Mouse (Mus musculus) midbrain, embryonic 13.5 days (tissue): ENCODE measurements around the gene Myh9. TPM values are rescaled to one million over a fixed set of nuclear protein-coding genes. Genes with fewer than 3 reads are reported as not detected.

Source experiments
- ATAC-seq: fragments of 200-750 bp; cut with Nextera tagmentation; 2 replicates; pipeline ENCODE4 v1.8.0; 2017; ENCODE audit warnings: mild to moderate bottlenecking, moderate TSS enrichment, moderate library complexity
- H3K27ac ChIP-seq: fragments of 300-500 bp; sonication (generic); 2 replicates; pipeline ENCODE4 v1.5.1; 2015; ENCODE audit warnings: inconsistent platforms, mild to moderate bottlenecking, moderate library complexity
- H3K27me3 ChIP-seq: fragments of 300-500 bp; sonication (generic); 2 replicates; pipeline ENCODE4 v1.6.1; 2015; ENCODE audit warnings: mild to moderate bottlenecking, inconsistent platforms
- H3K36me3 ChIP-seq: fragments of 300-500 bp; sonication (generic); 2 replicates; pipeline ENCODE4 v1.6.1; 2015; ENCODE audit warnings: mild to moderate bottlenecking, inconsistent platforms
- H3K4me1 ChIP-seq: fragments of 300-500 bp; sonication (generic); replicated peaks from 2 replicates; pipeline ENCODE4 v1.6.1; 2015; ENCODE audit warnings: inconsistent platforms
- H3K4me2 ChIP-seq: fragments of 300-500 bp; sonication (generic); replicated peaks from 2 replicates; pipeline ENCODE4 v1.6.1; 2015; ENCODE audit warnings: moderate library complexity, mild to moderate bottlenecking, inconsistent platforms
- H3K4me3 ChIP-seq: fragments of 300-500 bp; sonication (generic); replicated peaks from 2 replicates; pipeline ENCODE4 v1.5.1; 2015; ENCODE audit warnings: mild to moderate bottlenecking, inconsistent platforms
- H3K9ac ChIP-seq: fragments of 300-500 bp; sonication (generic); replicated peaks from 2 replicates; pipeline ENCODE4 v1.6.1; 2015; ENCODE audit warnings: mild to moderate bottlenecking, inconsistent platforms
- H3K9me3 ChIP-seq: fragments of 300-500 bp; sonication (generic); 2 replicates; pipeline ENCODE4 v1.6.1; 2016; ENCODE audit warnings: mild to moderate bottlenecking, inconsistent platforms
- WGBS: fragments of 180-500 bp; shearing (Covaris S2); methylation state at CpG from one replicate; pipeline ENCODE4 v1.1.7; 2015; 5-methylcytosine and 5-hydroxymethylcytosine counted together
- polyA plus RNA-seq: library from polyadenylated mRNA; unstranded; fragments of >200 nt; fragmentation: Nextera tagmentation; extraction: Ambion mirVana; gene quantifications from 2 replicates; pipeline ENCODE4 v1.2.1, GENCODE M21; 2015

Myh9 gene
- polyA plus RNA-seq, 1 experiment from 2014 or later, result 14.1 TPM

- Histone ChIP-seq H3K4me1 (peaks cover 7% of the 10 kb centered on the region), H3K4me2 (no peak overlapping the region), H3K9ac (no peak overlapping the region), H3K27me3 (no peaks in the 10 kb centered on the region), H3K27ac (no peak overlapping the region), H3K9me3 (no peaks in the 10 kb centered on the region), H3K4me3 (no peak overlapping the region), H3K36me3 (no peaks in the 10 kb centered on the region)
- ATAC-seq, result no peak
- 35% methylated on average over 11 of the region's 11 CpGs for whole genome bisulfite sequencing
Measured at GRCm38 (mm10) chr15:77866583-77867220, 24.7 kb upstream of the Myh9 start.

DNA sequence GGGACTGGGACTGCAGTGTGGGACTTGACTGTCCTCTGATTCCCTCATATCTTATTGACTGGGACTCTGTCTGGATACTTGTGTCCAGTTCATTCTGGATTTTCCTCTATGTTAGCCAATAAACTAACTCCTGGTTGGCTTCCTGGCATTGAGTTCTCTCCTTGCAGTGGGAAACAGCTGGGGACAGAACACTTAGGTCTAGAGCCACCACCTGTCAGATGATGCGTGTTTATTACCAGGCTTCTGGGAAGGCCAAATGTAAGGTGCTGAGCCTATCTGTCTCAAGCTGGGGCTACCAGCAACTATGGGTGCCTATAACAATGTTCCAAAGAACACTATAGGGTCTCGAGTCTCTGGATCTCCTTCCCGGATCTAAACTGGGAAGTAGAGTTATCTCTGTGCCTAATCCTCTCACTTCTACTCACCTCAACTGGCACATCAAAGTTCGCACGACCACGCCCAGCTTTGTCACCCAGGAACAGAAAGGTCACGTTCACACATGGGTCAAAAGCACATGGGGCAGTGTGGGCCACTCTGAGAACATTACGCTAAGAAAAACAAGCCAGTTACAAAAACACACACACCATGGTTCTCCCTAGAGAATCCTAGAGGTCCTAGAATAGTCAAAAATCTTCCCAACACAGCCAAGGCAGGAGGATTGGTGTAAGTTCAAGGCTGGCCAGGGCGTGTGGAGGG, 22.2 kb upstream of the Myh9 start:
- peaks cover 7% of the 10 kb centered on the region for H3K4me1 ChIP-seq
- no peak overlapping the region for H3K4me3 ChIP-seq
- 91% methylated on average over 9 of the region's 9 CpGs for WGBS
- no peaks in the 10 kb centered on the region for H3K27me3 ChIP-seq
- H3K9me3 ChIP-seq, result no peaks in the 10 kb centered on the region
- no peak overlapping the region for H3K9ac ChIP-seq
- no peaks in the 10 kb centered on the region for H3K36me3 ChIP-seq
- ATAC-seq, result no peak
- H3K27ac ChIP-seq, result no peak overlapping the region
- H3K4me2 ChIP-seq, result no peak overlapping the region

GRCm38 (mm10) chr15:77862991-77863972, 21.3 kb upstream of the Myh9 start:
- WGBS, result 86% methylated on average over 22 of the region's 22 CpGs
- peaks cover 8% of the 10 kb centered on the region for H3K4me1 ChIP-seq
- ATAC-seq, result no peak
- no peaks in the 10 kb centered on the region for H3K9me3 ChIP-seq
- H3K4me2 ChIP-seq, result no peak overlapping the region
- no peak overlapping the region for H3K27ac ChIP-seq
- H3K27me3 ChIP-seq, result no peaks in the 10 kb centered on the region
- no peak overlapping the region for H3K4me3 ChIP-seq
- no peaks in the 10 kb centered on the region for H3K36me3 ChIP-seq
- no peak overlapping the region for H3K9ac ChIP-seq

DNA sequence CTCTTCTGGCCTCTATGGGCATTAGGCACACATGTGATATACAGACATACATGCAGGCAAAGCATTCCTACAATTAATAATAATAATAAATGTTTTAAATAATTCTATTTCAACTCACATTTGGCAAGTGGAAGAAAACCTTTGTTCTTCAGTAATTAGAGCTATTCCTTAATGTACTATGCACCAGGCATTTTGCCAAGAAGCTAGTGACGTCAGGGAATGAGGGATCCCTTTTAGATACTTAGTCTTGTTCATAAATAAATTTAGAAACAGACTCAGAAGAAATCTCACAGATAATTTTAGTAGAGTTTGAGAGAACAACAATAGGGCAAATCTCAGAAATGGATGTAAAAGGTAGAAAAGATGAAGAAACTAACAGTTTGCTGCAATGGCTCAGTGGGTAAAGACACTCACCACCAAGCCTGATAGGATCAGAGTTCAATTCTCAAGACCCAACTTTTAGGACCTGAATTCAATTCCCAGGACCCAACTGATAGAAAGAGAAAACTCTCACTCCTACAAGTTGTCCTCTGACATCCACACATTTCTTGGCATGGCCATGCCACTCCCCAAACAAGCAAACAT, 18.2 kb upstream of the Myh9 start:
- H3K4me3 ChIP-seq, result no peak overlapping the region
- 84% methylated on average over 1 of the region's 1 CpGs for WGBS
- no peak overlapping the region for H3K9ac ChIP-seq
- H3K9me3 ChIP-seq, result no peaks in the 10 kb centered on the region
- H3K27me3 ChIP-seq, result peaks cover 14% of the 10 kb centered on the region; the same call in 1 of the 2 replicates
- no peak for ATAC-seq
- no peak overlapping the region for H3K27ac ChIP-seq
- no peaks in the 10 kb centered on the region for H3K36me3 ChIP-seq
- peaks cover 8% of the 10 kb centered on the region; the same call in 1 of the 2 replicates for H3K4me1 ChIP-seq
- H3K4me2 ChIP-seq, result no peak overlapping the region

GRCm38 (mm10) chr15:77857662-77858156, 15.7 kb upstream of the Myh9 start:
- WGBS, result 2% methylated on average over 28 of the region's 28 CpGs
- no peaks in the 10 kb centered on the region for H3K9me3 ChIP-seq
- H3K36me3 ChIP-seq, result no peaks in the 10 kb centered on the region
- peak; percentile 82 for ATAC-seq
- H3K27me3 ChIP-seq, result peaks cover 14% of the 10 kb centered on the region; the same call in 1 of the 2 replicates
- peak overlapping the region; percentile 48 for H3K4me3 ChIP-seq
- peaks cover 8% of the 10 kb centered on the region; the same call in 1 of the 2 replicates for H3K4me1 ChIP-seq
- peak overlapping the region; percentile 71 for H3K4me2 ChIP-seq
- no peak overlapping the region for H3K27ac ChIP-seq
- peak overlapping the region; percentile 60 for H3K9ac ChIP-seq

- Histone ChIP-seq H3K4me3 (no peak overlapping the region), H3K9ac (no peak overlapping the region), H3K27ac (no peak overlapping the region), H3K4me2 (no peak overlapping the region), H3K9me3 (no peaks in the 10 kb centered on the region), H3K4me1 (peaks cover 8% of the 10 kb centered on the region; the same call in 1 of the 2 replicates), H3K27me3 (peaks cover 14% of the 10 kb centered on the region; the same call in 1 of the 2 replicates), H3K36me3 (no peaks in the 10 kb centered on the region)
- 76% methylated on average over 5 of the region's 5 CpGs for WGBS
- no peak for ATAC-seq
Measured at GRCm38 (mm10) chr15:77856541-77856940, 14.6 kb upstream of the Myh9 start.

- H3K9me3 ChIP-seq, result no peaks in the 10 kb centered on the region
- no peak overlapping the region for H3K9ac ChIP-seq
- no peaks in the 10 kb centered on the region for H3K36me3 ChIP-seq
- no peak overlapping the region for H3K4me2 ChIP-seq
- peaks cover 8% of the 10 kb centered on the region; the same call in 1 of the 2 replicates for H3K4me1 ChIP-seq
- no peak overlapping the region for H3K27ac ChIP-seq
- 56% methylated on average over 8 of the region's 8 CpGs for WGBS
- peaks cover 14% of the 10 kb centered on the region; the same call in 1 of the 2 replicates for H3K27me3 ChIP-seq
- H3K4me3 ChIP-seq, result no peak overlapping the region
- no peak for ATAC-seq
Measured at GRCm38 (mm10) chr15:77855301-77855700, 13.3 kb upstream of the Myh9 start.

DNA sequence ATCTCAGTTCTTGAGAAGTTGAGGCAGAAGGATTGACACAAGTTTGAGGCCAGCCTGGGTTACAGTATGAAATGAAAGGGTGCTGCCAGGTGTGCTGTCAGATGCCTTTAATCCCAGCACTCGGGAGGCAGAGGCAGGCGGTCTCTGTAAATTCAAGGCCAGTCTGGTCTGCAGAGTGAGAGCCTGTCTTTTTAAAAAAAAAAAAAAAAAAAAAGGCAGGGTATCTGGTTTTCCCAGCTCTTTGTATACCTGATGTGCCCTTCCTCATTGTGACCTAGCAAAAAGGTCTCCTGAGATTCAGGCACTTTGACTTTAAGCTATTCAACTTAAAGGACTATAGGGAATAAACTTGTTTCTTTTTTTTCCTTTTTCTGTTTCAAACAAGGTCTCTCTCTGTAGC, 10.0 kb upstream of the Myh9 start:
- Histone ChIP-seq H3K27ac (no peak overlapping the region), H3K9me3 (no peaks in the 10 kb centered on the region), H3K4me3 (no peak overlapping the region), H3K4me2 (no peak overlapping the region), H3K27me3 (peaks cover 14% of the 10 kb centered on the region; the same call in 1 of the 2 replicates), H3K9ac (no peak overlapping the region), H3K36me3 (no peaks in the 10 kb centered on the region), H3K4me1 (no peaks in the 10 kb centered on the region)
- 81% methylated on average over 2 of the region's 2 CpGs for WGBS
- no peak for ATAC-seq

- WGBS, result 40% methylated on average over 3 of the region's 3 CpGs
- Histone ChIP-seq H3K27me3 (0 out of 2 replicates have a peak, but pooled peaks cover 8% of the 10 kb centered on the region), H3K27ac (no peak overlapping the region), H3K9me3 (no peaks in the 10 kb centered on the region), H3K36me3 (no peaks in the 10 kb centered on the region), H3K4me2 (no peak overlapping the region), H3K4me1 (no peaks in the 10 kb centered on the region), H3K4me3 (no peak overlapping the region), H3K9ac (no peak overlapping the region)
- no peak for ATAC-seq
Measured at GRCm38 (mm10) chr15:77851136-77851535, 9.2 kb upstream of the Myh9 start.

DNA sequence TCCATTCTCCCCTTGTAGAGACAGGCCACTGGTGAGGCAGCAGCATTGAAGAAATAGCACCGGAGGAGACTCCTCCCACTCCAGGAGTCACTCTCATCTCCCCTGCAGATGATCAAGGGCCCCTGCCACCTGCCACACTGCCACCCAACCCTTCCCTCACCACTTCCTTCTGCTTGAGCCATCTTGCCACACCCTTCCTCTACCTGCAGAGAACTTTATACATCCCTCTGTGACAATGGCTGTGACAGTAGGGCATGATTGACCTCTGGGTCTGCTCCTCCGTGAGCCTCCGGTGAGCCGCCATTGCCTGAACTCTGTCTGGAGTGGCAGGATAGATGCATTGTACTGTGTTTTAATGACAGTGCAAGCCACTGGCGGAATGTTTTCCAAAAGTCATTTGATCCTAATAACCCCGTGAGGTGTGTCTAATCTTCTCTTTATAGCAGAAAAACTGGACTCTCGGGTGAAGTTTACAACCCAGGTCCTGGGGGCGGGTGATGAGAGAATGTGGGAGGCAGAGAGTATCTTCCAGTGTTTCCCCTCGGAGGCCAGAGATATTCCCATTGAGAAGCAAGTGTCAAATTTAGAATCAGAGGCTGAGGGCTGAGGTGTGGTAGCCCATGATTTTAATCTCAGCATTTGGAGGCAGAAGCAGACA, 7.7 kb upstream of the Myh9 start:
- no peak for ATAC-seq
- Histone ChIP-seq H3K4me3 (no peak overlapping the region), H3K36me3 (no peaks in the 10 kb centered on the region), H3K27ac (no peak overlapping the region), H3K4me2 (no peak overlapping the region), H3K9ac (no peak overlapping the region), H3K27me3 (no peaks in the 10 kb centered on the region), H3K4me1 (no peaks in the 10 kb centered on the region), H3K9me3 (no peaks in the 10 kb centered on the region)
- WGBS, result 73% methylated on average over 9 of the region's 9 CpGs

DNA sequence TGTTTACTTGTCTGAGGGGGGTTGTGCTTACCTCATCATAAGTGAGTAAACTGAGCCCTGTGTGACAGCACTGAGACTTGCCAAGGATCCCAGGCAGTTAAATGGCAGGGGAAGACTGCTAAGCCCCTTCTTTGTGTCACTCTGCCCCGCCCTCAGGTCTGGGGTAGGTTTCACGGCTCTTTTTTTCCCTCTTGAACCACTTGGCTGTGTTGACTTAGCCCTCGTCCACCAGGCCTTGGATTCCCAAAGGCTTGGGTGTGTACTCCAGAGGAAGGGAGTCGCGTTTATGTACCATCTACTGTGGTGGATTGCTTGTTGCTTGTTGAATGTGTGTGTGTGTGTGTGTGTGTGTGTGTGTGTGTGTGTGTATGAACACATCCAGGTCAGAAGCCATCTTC, 7.1 kb upstream of the Myh9 start:
- no peaks in the 10 kb centered on the region for H3K4me1 ChIP-seq
- 63% methylated on average over 5 of the region's 5 CpGs for WGBS
- no peak overlapping the region for H3K4me3 ChIP-seq
- ATAC-seq, result no peak
- H3K36me3 ChIP-seq, result no peaks in the 10 kb centered on the region
- H3K27ac ChIP-seq, result no peak overlapping the region
- no peak overlapping the region for H3K9ac ChIP-seq
- no peaks in the 10 kb centered on the region for H3K27me3 ChIP-seq
- H3K9me3 ChIP-seq, result no peaks in the 10 kb centered on the region
- H3K4me2 ChIP-seq, result no peak overlapping the region
